Mouse (Mus musculus) heart, postnatal 0 days (tissue): ENCODE data around the gene Sirt5.

Experiments
- CTCF ChIP-seq: IDR thresholded peaks from 2 replicates; pipeline ENCODE4 v1.5.1; 2016; ENCODE audit warnings: antibody characterized with exemption, control low read depth, low read depth
- EP300 ChIP-seq: IDR thresholded peaks from 2 replicates; pipeline ENCODE4 v1.6.1; 2016; ENCODE audit warnings: antibody characterized with exemption, low read depth

DNA sequence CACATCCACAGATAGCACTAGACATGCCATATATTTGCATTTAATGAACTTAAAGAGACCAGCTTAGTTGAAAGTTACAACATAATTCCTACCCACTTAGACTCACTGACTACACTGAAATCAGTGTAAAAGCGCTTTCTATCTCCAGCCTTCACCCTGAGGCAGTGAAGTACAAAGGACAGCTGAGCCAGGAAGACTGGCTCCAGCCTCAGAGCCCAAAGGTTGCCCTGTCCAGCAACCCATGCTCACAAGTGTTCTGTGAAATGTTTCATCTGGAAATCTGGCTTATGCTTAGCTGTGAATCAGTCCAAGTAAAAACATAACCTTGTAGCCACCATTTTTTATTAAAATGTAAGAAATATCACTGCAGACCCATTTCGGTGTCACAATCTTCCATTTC is 48.3 kb downstream of the Sirt5 start:
- TF ChIP-seq CTCF (no peak), EP300 (no peak)
